Mouse (Mus musculus) liver, adult 2 months (tissue): ENCODE measurements around the gene Tspan32. TPM values are rescaled to one million over a fixed set of nuclear protein-coding genes. Genes with fewer than 3 reads are reported as not detected.

Source experiments
- DNase-seq: peaks from one replicate; pipeline ENCODE4 v3.0.0-alpha.2; 2011; ENCODE audit warnings: low read depth, low spot score; ENCODE audit errors: extremely low read depth
- H3K27ac ChIP-seq: fragments of 200-500 bp; replicated peaks from 2 replicates; pipeline ENCODE4 v1.5.1; 2012; ENCODE audit warnings: low read depth, mild to moderate bottlenecking, control low read depth, inconsistent platforms, low read length; ENCODE audit not compliant: insufficient read depth
- H3K27me3 ChIP-seq: fragments of 200-500 bp; 2 replicates; pipeline ENCODE4 v1.6.1; 2012; ENCODE audit warnings: mild to moderate bottlenecking, moderate library complexity, low read length, inconsistent platforms; ENCODE audit not compliant: control insufficient read depth, insufficient read depth
- H3K36me3 ChIP-seq: fragments of 200-500 bp; 2 replicates; pipeline ENCODE4 v1.6.1; 2012; ENCODE audit warnings: low read length, inconsistent platforms; ENCODE audit not compliant: control insufficient read depth, insufficient read depth
- H3K4me1 ChIP-seq: fragments of 200-500 bp; 2 replicates; pipeline ENCODE4 v1.6.1; 2011; ENCODE audit warnings: low read length; ENCODE audit not compliant: control insufficient read depth, insufficient read depth
- H3K4me3 ChIP-seq: fragments of 200-500 bp; 2 replicates; pipeline ENCODE4 v1.5.1; 2011; ENCODE audit warnings: low read depth, mild to moderate bottlenecking, control low read depth, low read length, moderate library complexity; ENCODE audit not compliant: insufficient read depth
- H3K79me2 ChIP-seq: fragments of 200-500 bp; 2 replicates; pipeline ENCODE4 v1.6.1; 2012; ENCODE audit warnings: inconsistent platforms, mild to moderate bottlenecking, low read length, moderate library complexity; ENCODE audit not compliant: control insufficient read depth, insufficient read depth
- H3K9ac ChIP-seq: fragments of 200-500 bp; 2 replicates; pipeline ENCODE4 v1.6.1; 2012; ENCODE audit warnings: low read depth, mild to moderate bottlenecking, control low read depth, inconsistent platforms, low read length
- CTCF ChIP-seq: fragments of 200-500 bp; IDR thresholded peaks from 2 replicates; pipeline ENCODE4 v1.5.1; 2011; ENCODE audit warnings: low read depth, low read length, control low read depth
- POLR2A ChIP-seq: fragments of 200-500 bp; IDR thresholded peaks from 2 replicates; pipeline ENCODE4 v1.6.1; 2011; ENCODE audit warnings: low read length, control low read depth; ENCODE audit not compliant: insufficient read depth; ENCODE audit errors: extremely low read depth
- WGBS: fragments of 180-500 bp; shearing (Covaris S2); methylation state at CpG from one replicate; pipeline ENCODE4 v1.1.7; 2018; 5-methylcytosine and 5-hydroxymethylcytosine counted together
- polyA plus RNA-seq: library from polyadenylated mRNA; depleted of rRNA; stranded (reverse); fragments of >200 nt; gene quantifications from 2 replicates; pipeline ENCODE4 v1.2.3, GENCODE M21; 2012
- total RNA-seq: library from RNA; depleted of rRNA; stranded (reverse); fragments of >200 nt; gene quantifications from 2 replicates; pipeline ENCODE4 v1.2.3, GENCODE M21; 2014

Gene Tspan32
- total and polyA plus RNA-seq, 2 experiments = 0.46 to 1.0 TPM

GRCm38 (mm10) chr7:143015755-143016423 lies 11.0 kb downstream of the Tspan32 start:
- Histone ChIP-seq H3K4me3 (no peak overlapping the region), H3K79me2 (no peaks in the 10 kb centered on the region), H3K27me3 (no peaks in the 10 kb centered on the region), H3K4me1 (peaks cover 3% of the 10 kb centered on the region), H3K9ac (no peak overlapping the region), H3K36me3 (no peaks in the 10 kb centered on the region), H3K27ac (peak overlapping the region; percentile 49; the same call in 1 of the 2 replicates)
- 36% methylated on average over 1 of the region's 1 CpGs for WGBS
- peak; percentile 24 for DNase-seq
- no peak for TF ChIP-seq CTCF
- TF ChIP-seq POLR2A = no peak

- WGBS = 66% methylated on average over 9 of the region's 9 CpGs
- DNase-seq = no peak
- Histone ChIP-seq H3K27me3 (no peaks in the 10 kb centered on the region), H3K4me3 (no peak overlapping the region), H3K36me3 (no peaks in the 10 kb centered on the region), H3K4me1 (peaks cover 3% of the 10 kb centered on the region), H3K27ac (peak overlapping the region; percentile 49; the same call in 1 of the 2 replicates), H3K9ac (no peak overlapping the region), H3K79me2 (no peaks in the 10 kb centered on the region)
- TF ChIP-seq CTCF (no peak), POLR2A (no peak)
Observed at GRCm38 (mm10) chr7:143016424-143017142, 11.7 kb downstream of the Tspan32 start.

- H3K79me2 ChIP-seq = no peaks in the 10 kb centered on the region
- no peak overlapping the region for H3K4me3 ChIP-seq
- peaks cover 3% of the 10 kb centered on the region for H3K4me1 ChIP-seq
- 90% methylated on average over 4 of the region's 4 CpGs for WGBS
- no peak overlapping the region for H3K27ac ChIP-seq
- no peak for DNase-seq
- H3K36me3 ChIP-seq = no peaks in the 10 kb centered on the region
- TF ChIP-seq POLR2A (no peak), CTCF (no peak)
- H3K9ac ChIP-seq = no peak overlapping the region
- H3K27me3 ChIP-seq = no peaks in the 10 kb centered on the region
Observed at GRCm38 (mm10) chr7:143017181-143017580, 12.3 kb downstream of the Tspan32 start.

- H3K27ac ChIP-seq = no peak overlapping the region
- TF ChIP-seq POLR2A (no peak), CTCF (no peak)
- H3K9ac ChIP-seq = no peak overlapping the region
- no peaks in the 10 kb centered on the region for H3K79me2 ChIP-seq
- peaks cover 3% of the 10 kb centered on the region for H3K4me1 ChIP-seq
- no peak overlapping the region for H3K4me3 ChIP-seq
- no peak for DNase-seq
- H3K36me3 ChIP-seq = no peaks in the 10 kb centered on the region
- no peaks in the 10 kb centered on the region for H3K27me3 ChIP-seq
Observed at GRCm38 (mm10) chr7:143020040-143020439, 15.2 kb downstream of the Tspan32 start.

- 82% methylated on average over 3 of the region's 3 CpGs for WGBS
Observed at GRCm38 (mm10) chr7:143020764-143021163, 15.9 kb downstream of the Tspan32 start.

More at GRCm38 (mm10) chr7:143020764-143021163, 15.9 kb downstream of the Tspan32 start:
- Histone ChIP-seq H3K9ac (no peak overlapping the region), H3K79me2 (no peaks in the 10 kb centered on the region), H3K4me3 (no peak overlapping the region), H3K27ac (peak overlapping the region; percentile 31), H3K4me1 (peaks cover 3% of the 10 kb centered on the region), H3K27me3 (no peaks in the 10 kb centered on the region), H3K36me3 (no peaks in the 10 kb centered on the region)
- peak; percentile 30 for DNase-seq
- no peak for TF ChIP-seq POLR2A
- no peak for TF ChIP-seq CTCF
